Mouse (Mus musculus) kidney, adult 9 months (tissue): ENCODE results near the gene Mdga1.

Source experiments
- DNase-seq: peaks from one replicate; pipeline ENCODE4 v3.0.0; 2022

The Mdga1 gene

GRCm38 (mm10) chr17:29883351-29883750 is 86.5 kb downstream of the Mdga1 start:
- no peak for DNase-seq

- peak; percentile 49 for DNase-seq
Measured at GRCm38 (mm10) chr17:29882885-29883284, 87.0 kb downstream of the Mdga1 start.

- no peak for DNase-seq
Measured at GRCm38 (mm10) chr17:29880251-29880650, 89.6 kb downstream of the Mdga1 start.

GRCm38 (mm10) chr17:29878990-29879389 is 90.9 kb downstream of the Mdga1 start:
- DNase-seq: no peak

GRCm38 (mm10) chr17:29874082-29874679 is 95.7 kb downstream of the Mdga1 start:
- DNase-seq: no peak

- no peak for DNase-seq
Measured at GRCm38 (mm10) chr17:29873580-29874015, 96.3 kb downstream of the Mdga1 start.

GRCm38 (mm10) chr17:29870316-29870715 is 99.6 kb downstream of the Mdga1 start:
- DNase-seq: no peak

GRCm38 (mm10) chr17:29865914-29866313 is 104.0 kb downstream of the Mdga1 start:
- no peak for DNase-seq

- DNase-seq: no peak
Measured at GRCm38 (mm10) chr17:29864440-29864839, 105.4 kb downstream of the Mdga1 start.

- DNase-seq: no peak
Measured at GRCm38 (mm10) chr17:29859788-29860283, 110.1 kb downstream of the Mdga1 start.

- peak; percentile 21 for DNase-seq
Measured at GRCm38 (mm10) chr17:29858764-29859163, 111.1 kb downstream of the Mdga1 start.

GRCm38 (mm10) chr17:29855702-29856580 is 113.9 kb downstream of the Mdga1 start:
- no peak for DNase-seq

- DNase-seq: no peak
Measured at GRCm38 (mm10) chr17:29854835-29855234, 115.1 kb downstream of the Mdga1 start.

- no peak for DNase-seq
Measured at GRCm38 (mm10) chr17:29854388-29854787, 115.5 kb downstream of the Mdga1 start.

- DNase-seq: no peak
Measured at GRCm38 (mm10) chr17:29852846-29853486, 116.9 kb downstream of the Mdga1 start.

- no peak for DNase-seq
Measured at GRCm38 (mm10) chr17:29849436-29849797, 120.5 kb downstream of the Mdga1 start.

- peak; percentile 78 for DNase-seq
Measured at GRCm38 (mm10) chr17:29848793-29849435, 121.0 kb downstream of the Mdga1 start.

GRCm38 (mm10) chr17:29847291-29847690 is 122.6 kb downstream of the Mdga1 start:
- DNase-seq: no peak

GRCm38 (mm10) chr17:29846284-29846683 is 123.6 kb downstream of the Mdga1 start:
- no peak for DNase-seq

- no peak for DNase-seq
Measured at GRCm38 (mm10) chr17:29844949-29845348, 124.9 kb downstream of the Mdga1 start.

GRCm38 (mm10) chr17:29843419-29844162 is 126.3 kb downstream of the Mdga1 start:
- DNase-seq: no peak
